Mouse (Mus musculus): ENCODE results near the gene Wnt11. TPM values are rescaled to one million over a fixed set of nuclear protein-coding genes. Genes with fewer than 3 reads are reported as not detected.
A peak's percentile ranks its signal among the peaks of the same experiment; 100 is the strongest.

The Wnt11 gene
- polyA plus RNA-seq, 1 experiment from 2014 or later: 17.4 TPM

DNA sequence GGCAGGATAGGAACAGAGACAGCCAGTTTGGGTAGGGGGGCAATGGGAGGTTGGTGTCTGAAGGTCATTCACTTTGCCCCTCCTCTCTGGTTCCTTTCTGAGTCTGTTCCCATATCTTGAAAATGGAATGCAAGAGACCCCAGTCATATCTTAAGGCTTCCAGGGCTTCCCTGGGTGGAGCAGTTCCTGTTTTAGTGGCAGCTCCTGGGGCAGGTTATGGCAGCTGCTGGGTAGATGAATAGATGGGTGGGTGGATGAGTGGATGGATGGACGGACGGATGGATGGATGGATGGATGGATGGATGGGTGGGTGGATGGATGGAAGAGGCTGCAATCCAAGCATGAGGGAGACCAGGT, 32.9 kb downstream of the Wnt11 start:
- Histone ChIP-seq H3K36me3 (no peaks in the 10 kb centered on the region), H3K4me3 (no peak overlapping the region), H3K4me1 (peaks cover 72% of the 10 kb centered on the region), H3K27ac (replicated peaks) (peak overlapping the region; percentile 54), H3K9me3 (no peaks in the 10 kb centered on the region), H3K27me3 (replicated peaks) (peaks cover 2% of the 10 kb centered on the region), H3K9ac (no peak overlapping the region), H3K4me2 (peak overlapping the region; percentile 46)
- ATAC-seq (ENCODE audit: extremely low read depth, insufficient number of reproducible peaks, low FRiP score, low TSS enrichment): no peak
- WGBS: 71% methylated on average over 2 of the region's 2 CpGs

DNA sequence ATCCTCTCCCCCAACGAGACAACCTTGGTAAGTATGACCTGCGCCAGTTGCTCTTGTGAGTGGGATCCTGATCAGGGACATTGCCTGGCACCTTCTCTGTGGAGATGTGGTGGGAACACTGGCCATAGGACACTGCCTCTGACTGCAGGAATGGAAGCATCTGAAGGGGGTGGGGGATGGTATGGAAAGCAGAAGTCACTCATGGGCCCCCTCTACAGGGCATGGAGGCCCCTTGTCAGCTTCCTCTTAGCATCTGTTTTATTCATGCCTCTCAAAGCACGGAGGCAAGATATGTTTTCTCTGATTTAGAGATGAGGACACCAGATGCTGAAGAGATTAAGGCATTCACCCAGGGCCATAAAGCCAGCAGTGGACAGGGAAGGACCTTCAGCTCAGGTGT, 34.2 kb downstream of the Wnt11 start:
- Histone ChIP-seq H3K4me2 (no peak overlapping the region), H3K4me3 (no peak overlapping the region), H3K4me1 (peaks cover 75% of the 10 kb centered on the region), H3K27ac (replicated peaks) (no peak overlapping the region), H3K9ac (no peak overlapping the region), H3K9me3 (no peaks in the 10 kb centered on the region), H3K27me3 (replicated peaks) (no peaks in the 10 kb centered on the region; the same call in none of the 2 replicates), H3K36me3 (no peaks in the 10 kb centered on the region)
- WGBS: 67% methylated on average over 3 of the region's 3 CpGs
- ATAC-seq (ENCODE audit: extremely low read depth, insufficient number of reproducible peaks, low FRiP score, low TSS enrichment): no peak

DNA sequence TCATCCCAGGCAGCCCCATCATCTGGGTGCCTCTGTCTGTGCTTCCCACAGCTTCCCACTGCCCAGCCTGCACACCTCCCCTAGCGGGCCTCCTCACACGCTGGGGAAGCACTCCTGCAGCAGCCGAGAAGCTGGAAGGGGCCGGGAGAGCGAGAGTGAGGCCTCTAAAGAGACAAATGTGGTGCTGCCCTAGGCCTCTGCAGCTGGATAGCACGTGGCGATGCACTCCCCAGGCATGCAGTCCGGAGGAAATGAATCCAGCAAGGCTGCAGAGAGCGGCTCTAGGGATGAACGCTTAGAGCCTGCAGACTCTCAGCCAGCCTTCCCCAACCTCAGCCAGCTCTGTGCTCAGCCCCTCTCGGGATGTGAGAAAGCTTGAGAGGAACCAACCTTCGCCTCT, 35.9 kb downstream of the Wnt11 start:
- Histone ChIP-seq H3K4me3 (no peak overlapping the region), H3K9me3 (no peaks in the 10 kb centered on the region), H3K4me2 (no peak overlapping the region), H3K9ac (peak overlapping the region; percentile 56), H3K4me1 (peaks cover 82% of the 10 kb centered on the region), H3K27ac (replicated peaks) (0 out of 2 replicates have a peak overlapping the region, but pooled peaks have one; percentile 45), H3K27me3 (replicated peaks) (no peaks in the 10 kb centered on the region; the same call in none of the 2 replicates), H3K36me3 (no peaks in the 10 kb centered on the region)
- ATAC-seq (ENCODE audit: extremely low read depth, insufficient number of reproducible peaks, low FRiP score, low TSS enrichment): no peak
- WGBS: 16% methylated on average over 12 of the region's 12 CpGs

DNA sequence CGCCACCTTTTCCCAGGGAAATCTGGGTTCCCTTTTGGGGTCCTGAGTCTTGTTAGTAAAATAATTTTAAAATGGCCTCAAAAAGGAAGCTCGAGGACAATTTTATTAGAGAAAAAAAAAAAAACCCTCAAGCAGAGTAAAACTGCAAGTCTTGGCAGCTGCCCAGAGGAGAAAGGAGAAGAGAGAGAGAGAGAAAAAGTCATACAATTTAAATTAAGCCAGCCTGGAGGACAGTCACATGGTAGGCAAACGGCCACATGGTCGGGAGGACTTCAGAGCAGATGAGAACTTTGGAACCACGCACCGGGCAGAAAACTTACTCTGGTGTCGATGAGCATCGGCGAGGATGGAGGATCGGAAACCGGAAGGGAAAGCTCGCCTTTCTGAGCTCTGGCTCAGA, 37.0 kb downstream of the Wnt11 start:
- H3K36me3 ChIP-seq: no peaks in the 10 kb centered on the region
- H3K27ac ChIP-seq (replicated peaks): no peak overlapping the region
- ATAC-seq (ENCODE audit: extremely low read depth, insufficient number of reproducible peaks, low FRiP score, low TSS enrichment): no peak
- H3K4me1 ChIP-seq: peaks cover 83% of the 10 kb centered on the region
- no peaks in the 10 kb centered on the region for H3K9me3 ChIP-seq
- H3K4me3 ChIP-seq: no peak overlapping the region
- H3K9ac ChIP-seq: no peak overlapping the region
- H3K4me2 ChIP-seq: no peak overlapping the region
- H3K27me3 ChIP-seq (replicated peaks): no peaks in the 10 kb centered on the region; the same call in 1 of the 2 replicates
- WGBS: 67% methylated on average over 12 of the region's 12 CpGs

DNA sequence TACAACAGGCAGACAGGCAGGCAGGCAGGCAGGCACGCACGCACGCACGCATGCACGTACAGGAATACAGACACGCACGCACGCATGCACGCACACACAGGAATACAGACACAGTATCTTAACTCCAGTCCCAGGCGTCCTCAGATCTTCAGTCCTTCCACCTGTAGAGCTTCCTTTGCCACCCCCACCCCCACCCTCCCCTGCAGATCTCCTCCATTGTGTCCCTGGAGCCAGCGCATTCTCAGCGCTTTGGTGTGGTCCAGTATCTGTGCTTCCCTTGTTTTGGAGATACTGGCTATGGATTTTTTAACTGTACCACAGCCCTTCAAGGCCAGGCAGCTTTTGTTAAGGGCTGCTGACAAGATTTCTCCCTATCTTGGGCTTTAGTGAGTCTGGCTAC, 38.4 kb downstream of the Wnt11 start:
- Histone ChIP-seq H3K4me2 (no peak overlapping the region), H3K4me1 (peaks cover 74% of the 10 kb centered on the region), H3K36me3 (no peaks in the 10 kb centered on the region), H3K9me3 (no peaks in the 10 kb centered on the region), H3K9ac (no peak overlapping the region), H3K27ac (replicated peaks) (no peak overlapping the region), H3K4me3 (no peak overlapping the region), H3K27me3 (replicated peaks) (no peaks in the 10 kb centered on the region; the same call in 1 of the 2 replicates)
- no peak for ATAC-seq (ENCODE audit: extremely low read depth, insufficient number of reproducible peaks, low FRiP score, low TSS enrichment)
- 86% methylated on average over 12 of the region's 12 CpGs for WGBS

DNA sequence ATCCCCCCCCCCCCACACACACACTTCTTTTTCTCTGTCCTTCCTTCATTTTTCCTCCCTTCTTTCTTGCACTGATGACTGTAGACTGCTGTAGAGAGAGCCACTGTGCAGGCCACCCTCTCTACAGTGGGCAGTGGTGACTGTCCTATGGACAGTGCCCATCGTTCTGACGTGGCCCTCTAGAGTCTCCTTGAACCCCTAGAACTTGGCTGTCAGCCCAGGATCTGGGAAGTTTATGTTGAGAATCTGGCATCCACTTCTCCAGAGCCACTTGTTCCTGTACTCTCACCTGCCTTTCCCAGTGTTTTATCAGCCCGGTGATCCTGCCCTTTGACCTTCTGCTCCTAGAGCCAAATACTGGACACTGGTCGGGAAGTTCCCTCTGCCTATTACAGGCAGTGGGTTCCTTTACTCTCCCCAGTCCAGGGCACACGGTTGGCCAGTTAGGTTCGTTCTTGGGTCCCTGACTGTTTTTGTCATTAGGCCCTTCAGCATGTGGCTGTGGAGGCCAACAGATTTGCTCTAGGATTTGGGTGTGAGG, 39.6 kb downstream of the Wnt11 start:
- Histone ChIP-seq H3K4me2 (no peak overlapping the region), H3K36me3 (no peaks in the 10 kb centered on the region), H3K4me1 (peaks cover 63% of the 10 kb centered on the region), H3K27ac (replicated peaks) (peak overlapping the region; percentile 30; the same call in 1 of the 2 replicates), H3K4me3 (no peak overlapping the region), H3K9me3 (no peaks in the 10 kb centered on the region), H3K27me3 (replicated peaks) (no peaks in the 10 kb centered on the region; the same call in 1 of the 2 replicates), H3K9ac (no peak overlapping the region)
- 39% methylated on average over 6 of the region's 6 CpGs for WGBS
- no peak for ATAC-seq (ENCODE audit: extremely low read depth, insufficient number of reproducible peaks, low FRiP score, low TSS enrichment)

DNA sequence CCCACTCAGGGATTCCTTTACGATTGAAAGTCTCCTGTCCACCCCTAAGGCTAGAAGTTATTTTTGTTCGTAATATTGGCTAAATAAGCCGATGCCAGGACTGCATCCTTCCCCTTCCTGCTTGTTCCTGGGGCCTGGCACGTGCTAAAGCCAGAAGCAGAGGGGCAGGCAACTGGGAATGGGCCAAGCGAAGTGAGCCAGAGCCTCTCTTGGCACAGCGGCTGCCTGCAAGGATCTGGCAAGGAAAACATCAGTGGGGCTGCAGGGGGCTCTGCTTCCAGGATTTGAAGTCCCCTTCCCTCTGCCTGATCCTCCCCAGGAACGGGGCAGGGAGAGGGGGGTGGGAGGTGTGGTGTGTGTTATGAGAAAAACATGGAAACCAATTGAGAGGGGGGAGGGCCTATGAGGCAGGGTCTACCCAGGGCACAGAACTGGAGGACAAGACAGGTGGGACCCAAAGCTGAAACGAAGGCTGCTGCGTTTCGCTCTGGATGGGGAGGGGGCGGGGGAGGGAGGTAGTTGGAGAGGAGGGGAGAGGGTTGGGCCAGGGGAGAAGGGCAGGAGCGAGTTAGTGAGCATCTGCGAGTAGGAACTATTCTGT, 40.6 kb downstream of the Wnt11 start:
- no peak for ATAC-seq (ENCODE audit: extremely low read depth, insufficient number of reproducible peaks, low FRiP score, low TSS enrichment)
- Histone ChIP-seq H3K4me3 (no peak overlapping the region), H3K4me1 (peaks cover 55% of the 10 kb centered on the region), H3K9ac (peak overlapping the region; percentile 52; the same call in 1 of the 2 replicates), H3K4me2 (peak overlapping the region; percentile 34), H3K9me3 (no peaks in the 10 kb centered on the region), H3K36me3 (no peaks in the 10 kb centered on the region), H3K27me3 (replicated peaks) (no peaks in the 10 kb centered on the region; the same call in 1 of the 2 replicates), H3K27ac (replicated peaks) (peak overlapping the region; percentile 32; the same call in 1 of the 2 replicates)
- 37% methylated on average over 13 of the region's 13 CpGs for WGBS

DNA sequence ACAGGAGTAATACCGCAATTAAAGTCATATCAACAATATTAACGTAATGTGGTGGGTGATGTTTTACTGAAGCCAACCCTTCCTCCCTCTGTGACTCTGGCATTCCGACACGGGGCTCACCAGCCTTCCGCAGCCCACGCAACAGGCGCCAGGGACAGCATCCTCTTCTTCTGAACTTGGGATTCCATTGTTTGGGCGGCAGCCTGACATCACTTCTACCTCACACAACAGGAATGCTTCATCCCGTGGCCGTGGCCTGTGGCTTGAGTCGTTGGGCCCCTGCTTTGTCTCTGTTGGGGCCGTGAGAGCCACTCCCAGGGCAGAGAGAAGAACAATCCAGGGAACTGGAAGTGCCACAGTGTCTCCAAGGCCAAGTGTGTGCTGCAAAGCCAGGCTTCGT, 41.2 kb downstream of the Wnt11 start:
- WGBS: 29% methylated on average over 13 of the region's 13 CpGs
- H3K4me3 ChIP-seq: no peak overlapping the region
- peaks cover 49% of the 10 kb centered on the region for H3K4me1 ChIP-seq
- H3K4me2 ChIP-seq: 0 out of 2 replicates have a peak overlapping the region, but pooled peaks have one; percentile 34
- no peaks in the 10 kb centered on the region for H3K9me3 ChIP-seq
- 0 out of 2 replicates have a peak overlapping the region, but pooled peaks have one; percentile 6 for H3K9ac ChIP-seq
- H3K36me3 ChIP-seq: no peaks in the 10 kb centered on the region
- no peak for ATAC-seq (ENCODE audit: extremely low read depth, insufficient number of reproducible peaks, low FRiP score, low TSS enrichment)
- peak overlapping the region; percentile 59; the same call in 1 of the 2 replicates for H3K27ac ChIP-seq (replicated peaks)
- H3K27me3 ChIP-seq (replicated peaks): no peaks in the 10 kb centered on the region; the same call in 1 of the 2 replicates

DNA sequence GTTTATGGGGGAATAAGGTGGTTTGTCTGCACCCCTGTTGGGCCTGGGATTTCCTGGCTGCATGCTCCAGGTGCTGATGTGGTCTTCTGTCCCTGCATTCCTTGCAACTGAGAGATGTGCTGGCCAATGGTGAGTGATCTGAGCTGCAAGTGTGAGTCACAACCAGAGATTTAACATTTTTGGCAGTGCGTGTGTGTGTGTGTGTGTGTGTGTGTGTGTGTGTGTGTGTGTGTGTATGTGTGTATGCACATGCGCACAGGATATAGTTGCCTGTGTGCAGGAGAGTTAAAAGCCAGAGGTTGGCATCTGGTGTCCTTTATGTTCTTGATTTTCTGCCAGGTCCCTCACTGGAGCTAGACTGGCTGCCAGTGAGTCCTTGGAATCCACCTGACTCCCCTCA, 44.3 kb downstream of the Wnt11 start:
- no peak for ATAC-seq (ENCODE audit: extremely low read depth, insufficient number of reproducible peaks, low FRiP score, low TSS enrichment)
- H3K4me2 ChIP-seq: no peak overlapping the region
- H3K27ac ChIP-seq (replicated peaks): no peak overlapping the region
- 0 out of 2 replicates have a peak, but pooled peaks cover under 1% of the 10 kb centered on the region for H3K36me3 ChIP-seq
- H3K4me1 ChIP-seq: peaks cover 31% of the 10 kb centered on the region
- H3K9me3 ChIP-seq: no peaks in the 10 kb centered on the region
- no peak overlapping the region for H3K9ac ChIP-seq
- no peak overlapping the region for H3K4me3 ChIP-seq
- H3K27me3 ChIP-seq (replicated peaks): no peaks in the 10 kb centered on the region
- WGBS: 68% methylated on average over 2 of the region's 2 CpGs

DNA sequence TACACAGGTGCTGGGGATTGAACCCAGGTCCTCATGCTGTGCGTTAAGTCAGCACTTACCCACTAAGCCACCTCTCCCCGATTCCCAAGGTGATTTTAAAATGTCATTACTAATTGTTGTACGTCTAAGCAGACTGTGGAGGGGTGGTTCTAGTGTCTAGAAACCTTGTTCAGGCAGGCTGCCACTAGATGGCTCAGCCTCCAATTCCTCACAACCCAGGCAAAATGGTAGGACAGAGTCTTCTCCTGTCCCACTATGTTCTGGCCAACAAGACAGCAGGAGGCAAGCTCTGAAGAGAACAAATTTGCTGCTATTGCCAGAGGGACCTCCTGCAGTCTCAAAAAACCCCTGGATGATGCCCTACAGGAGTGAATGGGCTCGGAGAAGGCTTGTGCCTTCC, 47.0 kb downstream of the Wnt11 start:
- ATAC-seq (ENCODE audit: extremely low read depth, insufficient number of reproducible peaks, low FRiP score, low TSS enrichment): no peak
- H3K4me1 ChIP-seq: peaks cover 6% of the 10 kb centered on the region
- H3K27ac ChIP-seq (replicated peaks): no peak overlapping the region
- 0 out of 2 replicates have a peak, but pooled peaks cover 5% of the 10 kb centered on the region for H3K36me3 ChIP-seq
- no peak overlapping the region for H3K9ac ChIP-seq
- WGBS: 65% methylated on average over 4 of the region's 4 CpGs
- no peaks in the 10 kb centered on the region for H3K9me3 ChIP-seq
- H3K4me3 ChIP-seq: no peak overlapping the region
- H3K4me2 ChIP-seq: no peak overlapping the region
- H3K27me3 ChIP-seq (replicated peaks): no peaks in the 10 kb centered on the region

DNA sequence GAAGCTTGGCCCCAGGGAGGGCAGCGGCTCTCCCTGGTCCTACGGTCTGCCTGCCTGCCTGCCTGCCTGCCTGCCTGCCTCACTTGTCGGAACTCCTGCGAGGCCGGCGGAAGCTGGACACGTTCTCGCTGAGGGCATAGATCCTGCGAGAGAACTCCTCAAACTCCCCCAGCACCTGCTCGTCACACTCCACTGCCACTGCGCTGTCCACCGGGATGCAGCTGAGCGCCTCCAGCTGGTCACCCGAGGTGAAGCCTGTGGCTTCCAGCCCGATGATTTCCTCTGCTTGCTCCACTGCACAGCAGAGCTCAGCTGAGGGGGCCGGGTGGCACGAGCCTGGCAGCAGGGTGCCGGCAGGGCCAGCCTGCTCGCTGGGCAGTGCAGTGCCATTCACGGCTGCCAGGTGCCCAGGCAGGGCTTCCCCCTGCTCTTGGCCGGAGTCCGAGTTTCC, 52.9 kb downstream of the Wnt11 start:
- ATAC-seq (ENCODE audit: extremely low read depth, insufficient number of reproducible peaks, low FRiP score, low TSS enrichment): no peak
- Histone ChIP-seq H3K4me3 (no peak overlapping the region), H3K36me3 (peaks cover 21% of the 10 kb centered on the region), H3K4me1 (peaks cover 14% of the 10 kb centered on the region; the same call in 1 of the 2 replicates), H3K9ac (no peak overlapping the region), H3K27ac (replicated peaks) (no peak overlapping the region), H3K27me3 (replicated peaks) (no peaks in the 10 kb centered on the region), H3K4me2 (no peak overlapping the region), H3K9me3 (no peaks in the 10 kb centered on the region)
- 67% methylated on average over 22 of the region's 22 CpGs for WGBS

DNA sequence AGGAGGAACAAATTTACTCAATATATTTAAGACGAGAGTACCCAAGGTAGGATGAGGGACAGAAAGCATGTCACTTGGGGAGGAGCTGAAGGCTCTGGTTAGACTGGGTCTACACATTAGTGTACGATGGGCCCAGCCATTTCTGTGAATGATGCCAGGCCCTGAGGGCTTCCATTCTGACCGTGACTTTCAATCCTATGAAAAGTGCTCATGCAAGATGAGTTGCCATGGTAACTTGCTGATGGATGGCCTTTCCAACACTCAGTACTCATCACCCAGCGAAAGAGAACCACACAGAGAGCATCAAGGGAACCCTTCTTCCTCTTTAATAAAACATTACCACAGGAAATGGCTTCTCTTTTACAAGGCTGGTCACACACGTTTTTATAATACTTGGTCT, 53.9 kb downstream of the Wnt11 start:
- Histone ChIP-seq H3K4me2 (no peak overlapping the region), H3K27ac (replicated peaks) (no peak overlapping the region), H3K36me3 (peaks cover 21% of the 10 kb centered on the region), H3K27me3 (replicated peaks) (no peaks in the 10 kb centered on the region), H3K4me1 (peaks cover 14% of the 10 kb centered on the region; the same call in 1 of the 2 replicates), H3K9me3 (no peaks in the 10 kb centered on the region), H3K4me3 (no peak overlapping the region), H3K9ac (no peak overlapping the region)
- ATAC-seq (ENCODE audit: extremely low read depth, insufficient number of reproducible peaks, low FRiP score, low TSS enrichment): no peak
- 70% methylated on average over 5 of the region's 5 CpGs for WGBS
